Mouse (Mus musculus) myocyte (in vitro differentiated cells): ENCODE measurements around the gene Xkr7. TPM values are rescaled to one million over a fixed set of nuclear protein-coding genes. Genes with fewer than 3 reads are reported as not detected.

Experiments
- H3K27me3 ChIP-seq: one replicate; pipeline ENCODE4 v1.6.1; 2011; ENCODE audit not compliant: control insufficient read depth, insufficient read depth, insufficient read length
- H3K36me3 ChIP-seq: one replicate; pipeline ENCODE4 v1.6.1; 2011; ENCODE audit not compliant: control insufficient read depth, insufficient read depth
- H3K4me2 ChIP-seq: one replicate; pipeline ENCODE4 v1.6.1; 2011; ENCODE audit warnings: low read depth, control low read depth
- H3K4me3 ChIP-seq: one replicate; pipeline ENCODE4 v1.5.1; 2011; ENCODE audit warnings: mild to moderate bottlenecking, control low read depth, moderate library complexity
- H3K79me2 ChIP-seq: one replicate; pipeline ENCODE4 v1.6.1; 2011; ENCODE audit not compliant: control insufficient read depth, insufficient read depth
- H3ac ChIP-seq: one replicate; pipeline ENCODE4 v1.6.1; 2011; ENCODE audit not compliant: control insufficient read depth, insufficient read length
- CEBPB ChIP-seq: IDR thresholded peaks from 2 replicates; pipeline ENCODE4 v1.6.1; 2011; ENCODE audit warnings: mild to moderate bottlenecking, moderate library complexity; ENCODE audit not compliant: poor library complexity, insufficient read depth, severe bottlenecking
- E2F4 ChIP-seq: IDR thresholded peaks from one replicate; pipeline ENCODE4 v1.6.1; 2011; ENCODE audit warnings: mild to moderate bottlenecking, control low read depth, moderate library complexity; ENCODE audit not compliant: insufficient read depth
- MAX ChIP-seq: IDR thresholded peaks from one replicate; pipeline ENCODE4 v1.6.1; 2011; ENCODE audit warnings: low read depth, mild to moderate bottlenecking, control low read depth
- MYOD1 ChIP-seq, 3 experiments: IDR thresholded peaks; one replicate each; pipeline ENCODE4 v1.6.1; 2011; ENCODE audit warnings: control low read depth in 2 of 3, low read depth in 2 of 3, mild to moderate bottlenecking in 2 of 3, moderate library complexity in 1 of 3; ENCODE audit not compliant: insufficient read length in 2 of 3, control insufficient read depth in 1 of 3
- MYOG ChIP-seq, 3 experiments: IDR thresholded peaks; one replicate each; pipeline ENCODE4 v1.6.1; 2011; ENCODE audit warnings: control low read depth in 2 of 3, low read depth in 2 of 3, mild to moderate bottlenecking in 2 of 3; ENCODE audit not compliant: insufficient read length in 2 of 3, control insufficient read depth in 1 of 3, insufficient read depth in 1 of 3
- POLR2A ChIP-seq: IDR thresholded peaks from one replicate; pipeline ENCODE4 v1.6.1; 2011; ENCODE audit warnings: low read depth, mild to moderate bottlenecking, control low read depth, moderate library complexity; ENCODE audit not compliant: insufficient read length
- POLR2AphosphoS2 ChIP-seq: IDR thresholded peaks from one replicate; pipeline ENCODE4 v1.6.1; 2011; ENCODE audit warnings: low read depth, control low read depth; ENCODE audit not compliant: insufficient read length
- REST ChIP-seq: IDR thresholded peaks from one replicate; pipeline ENCODE4 v1.6.1; 2011; ENCODE audit warnings: mild to moderate bottlenecking, control low read depth, moderate library complexity; ENCODE audit not compliant: insufficient read depth, insufficient read length
- SRF ChIP-seq: IDR thresholded peaks from one replicate; pipeline ENCODE4 v1.6.1; 2011; ENCODE audit warnings: low read depth; ENCODE audit not compliant: control insufficient read depth, insufficient read length
- TCF12 ChIP-seq: IDR thresholded peaks from one replicate; pipeline ENCODE4 v1.6.1; 2011; ENCODE audit warnings: mild to moderate bottlenecking, control low read depth; ENCODE audit not compliant: poor library complexity, insufficient read depth, severe bottlenecking
- TCF3 ChIP-seq: IDR thresholded peaks from one replicate; pipeline ENCODE4 v1.6.1; 2011; ENCODE audit warnings: low read depth, control low read depth; ENCODE audit not compliant: insufficient read length
- USF1 ChIP-seq: IDR thresholded peaks from one replicate; pipeline ENCODE4 v1.6.1; 2011; ENCODE audit warnings: low read depth, mild to moderate bottlenecking, control low read depth, moderate library complexity
- polyA plus RNA-seq: library from polyadenylated mRNA; unstranded; fragments of >200 nt; fragmentation: generic; extraction: Trizol; gene quantifications from one replicate; pipeline ENCODE4 v1.2.1, GENCODE M21; 2012; ENCODE audit warnings: missing spikeins

Gene Xkr7
- not detected for polyA plus RNA-seq

DNA sequence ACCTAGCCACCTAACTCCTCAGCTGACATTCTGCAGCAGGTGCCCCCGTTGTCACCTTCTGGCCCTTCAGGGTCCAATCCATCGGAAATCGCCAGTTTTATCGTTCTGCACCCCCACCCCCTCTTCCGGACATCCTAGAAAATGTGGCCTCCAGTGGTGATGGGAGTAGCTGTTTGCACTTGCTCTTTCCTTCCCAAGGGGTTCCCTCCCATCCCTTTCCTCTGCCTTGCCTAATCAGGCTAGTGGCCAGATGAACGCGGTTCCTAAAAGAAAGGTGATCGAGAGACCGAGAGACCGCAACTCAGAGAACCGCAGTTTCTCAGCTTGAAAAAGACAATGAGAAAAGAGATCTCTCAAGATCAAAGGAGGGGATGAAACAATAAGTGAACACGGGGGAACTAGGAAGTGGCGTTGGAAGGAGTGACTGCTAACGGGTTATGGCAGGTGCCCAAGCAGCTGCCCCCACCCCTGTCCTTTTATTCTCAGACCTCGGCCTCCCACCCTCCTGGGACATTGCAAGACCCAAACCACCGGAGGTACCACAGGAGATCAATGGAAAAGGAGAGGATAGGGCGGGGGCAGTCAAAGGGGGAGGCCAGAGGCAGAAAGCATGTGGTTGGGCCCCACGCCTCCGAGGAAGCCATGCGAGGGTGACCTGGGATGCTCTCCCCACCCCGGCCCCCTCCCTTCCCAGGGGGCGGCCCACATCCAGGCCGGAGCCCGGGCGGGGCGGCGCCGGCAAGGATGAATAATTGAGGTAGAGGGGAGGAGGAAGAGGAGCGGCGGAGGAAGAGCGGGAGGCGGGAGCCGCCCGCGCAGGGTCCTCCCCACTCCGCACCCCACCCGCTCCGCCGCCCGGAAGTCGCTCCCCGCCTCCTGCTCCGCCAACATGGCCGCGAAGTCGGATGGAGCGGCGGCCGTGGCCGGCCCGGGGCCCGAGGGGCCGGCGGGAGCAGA is at the start of gene Xkr7:
Gene Xkr7, plus strand, starts transcription at position 727 of the 957 bp plus-strand sequence.
- Histone ChIP-seq H3K79me2 (no peaks in the 10 kb centered on the region), H3K4me3 (no peak within 1 kb of the TSS), H3K4me2 (no peak within 1 kb of the TSS), H3K36me3 (no peaks in the 10 kb centered on the region), H3K27me3 (peaks cover 52% of the 10 kb centered on the region), H3ac (no peak within 1 kb of the TSS)
- TF ChIP-seq USF1 (no peak), E2F4 (no peak), MYOD1 (IDR thresholded peaks at IDR 0.05; ENCODE audit: control insufficient read depth in 1 of 3, insufficient read length in 2 of 3, low read depth in 2 of 3) (no peak), MAX (no peak), TCF12 (no peak), POLR2A (no peak), CEBPB (no peak), MYOG (IDR thresholded peaks at IDR 0.05; ENCODE audit: control insufficient read depth in 1 of 3, insufficient read depth in 1 of 3, insufficient read length in 2 of 3, low read depth in 2 of 3) (no peak), POLR2AphosphoS2 (no peak), SRF (no peak), REST (no peak), TCF3 (no peak)

DNA sequence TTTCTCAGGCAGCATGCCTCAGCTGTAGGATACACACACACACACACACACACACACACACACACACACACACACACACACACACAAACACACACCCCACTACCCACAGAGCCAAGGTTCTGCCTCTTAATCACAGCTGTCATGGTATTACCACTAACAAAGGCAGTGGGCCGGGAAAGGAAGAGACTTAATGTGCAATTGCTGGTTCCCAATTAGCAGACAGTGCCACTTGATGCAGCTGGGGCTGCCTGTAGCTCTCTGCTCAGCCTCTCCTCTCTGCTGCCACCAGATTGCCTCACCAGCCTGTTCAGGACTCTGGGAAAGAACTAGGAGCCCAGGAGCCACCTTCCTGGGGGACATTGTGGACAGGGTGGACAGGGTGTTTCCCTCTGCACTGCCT is 46.1 kb upstream of the Xkr7 start:
- TF ChIP-seq POLR2AphosphoS2 = no peak
- TF ChIP-seq MYOD1 (IDR thresholded peaks at IDR 0.05; ENCODE audit: control insufficient read depth in 1 of 3, insufficient read length in 2 of 3, low read depth in 2 of 3) = no peak
- TF ChIP-seq MAX = no peak
- no peak for TF ChIP-seq CEBPB
- no peak for TF ChIP-seq TCF12
- TF ChIP-seq USF1 = no peak
- no peak for TF ChIP-seq REST
- no peak for TF ChIP-seq E2F4
- TF ChIP-seq POLR2A = no peak
- TF ChIP-seq MYOG (IDR thresholded peaks at IDR 0.05; ENCODE audit: control insufficient read depth in 1 of 3, insufficient read depth in 1 of 3, insufficient read length in 2 of 3, low read depth in 2 of 3) = no peak
- no peak for TF ChIP-seq SRF
- no peak for TF ChIP-seq TCF3
- Histone ChIP-seq H3K4me3 (no peak overlapping the region), H3ac (no peak overlapping the region), H3K36me3 (no peaks in the 10 kb centered on the region), H3K79me2 (no peaks in the 10 kb centered on the region), H3K27me3 (peaks cover 83% of the 10 kb centered on the region), H3K4me2 (no peak overlapping the region)

GRCm38 (mm10) chr2:152991529-152991928 is 40.1 kb upstream of the Xkr7 start:
- Histone ChIP-seq H3K4me2 (no peak overlapping the region), H3ac (no peak overlapping the region), H3K79me2 (no peaks in the 10 kb centered on the region), H3K4me3 (no peak overlapping the region), H3K27me3 (peaks cover 67% of the 10 kb centered on the region), H3K36me3 (no peaks in the 10 kb centered on the region)
- TF ChIP-seq USF1 (no peak), E2F4 (no peak), CEBPB (no peak), TCF12 (no peak), TCF3 (no peak), POLR2A (no peak), MYOD1 (IDR thresholded peaks at IDR 0.05; ENCODE audit: control insufficient read depth in 1 of 3, insufficient read length in 2 of 3, low read depth in 2 of 3) (no peak), SRF (no peak), POLR2AphosphoS2 (no peak), MAX (no peak), MYOG (IDR thresholded peaks at IDR 0.05; ENCODE audit: control insufficient read depth in 1 of 3, insufficient read depth in 1 of 3, insufficient read length in 2 of 3, low read depth in 2 of 3) (no peak), REST (no peak)

DNA sequence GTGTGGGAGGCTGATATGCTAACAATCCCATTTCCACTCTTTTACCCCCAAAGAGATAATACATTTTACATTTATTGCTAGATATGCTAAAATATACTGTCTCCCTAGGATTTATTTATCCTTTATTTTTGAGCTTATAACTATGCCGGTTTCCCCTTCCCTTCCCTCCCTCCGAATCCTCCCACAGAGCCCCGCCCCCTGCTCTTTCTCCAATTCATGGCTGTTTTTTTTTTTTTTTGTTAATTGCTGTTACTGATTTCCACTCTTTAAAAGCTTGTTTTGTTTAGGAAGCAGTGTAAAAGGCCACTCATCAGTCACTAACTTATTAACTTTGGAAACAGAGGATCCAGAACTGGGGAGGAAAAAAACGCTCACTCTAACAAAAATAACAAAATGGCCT is 34.6 kb upstream of the Xkr7 start:
- TF ChIP-seq USF1 (no peak), SRF (no peak), MYOG (IDR thresholded peaks at IDR 0.05; ENCODE audit: control insufficient read depth in 1 of 3, insufficient read depth in 1 of 3, insufficient read length in 2 of 3, low read depth in 2 of 3) (no peak), REST (no peak), TCF3 (no peak), POLR2A (no peak), CEBPB (no peak), MAX (no peak), MYOD1 (IDR thresholded peaks at IDR 0.05; ENCODE audit: control insufficient read depth in 1 of 3, insufficient read length in 2 of 3, low read depth in 2 of 3) (no peak), POLR2AphosphoS2 (no peak), TCF12 (no peak), E2F4 (no peak)
- no peak overlapping the region for H3K4me2 ChIP-seq
- no peaks in the 10 kb centered on the region for H3K36me3 ChIP-seq
- H3K4me3 ChIP-seq = no peak overlapping the region
- no peak overlapping the region for H3ac ChIP-seq
- no peaks in the 10 kb centered on the region for H3K79me2 ChIP-seq
- peaks cover 28% of the 10 kb centered on the region for H3K27me3 ChIP-seq
